ENCODE assay signal across 8 mouse cellular contexts in the genomic region with DNA sequence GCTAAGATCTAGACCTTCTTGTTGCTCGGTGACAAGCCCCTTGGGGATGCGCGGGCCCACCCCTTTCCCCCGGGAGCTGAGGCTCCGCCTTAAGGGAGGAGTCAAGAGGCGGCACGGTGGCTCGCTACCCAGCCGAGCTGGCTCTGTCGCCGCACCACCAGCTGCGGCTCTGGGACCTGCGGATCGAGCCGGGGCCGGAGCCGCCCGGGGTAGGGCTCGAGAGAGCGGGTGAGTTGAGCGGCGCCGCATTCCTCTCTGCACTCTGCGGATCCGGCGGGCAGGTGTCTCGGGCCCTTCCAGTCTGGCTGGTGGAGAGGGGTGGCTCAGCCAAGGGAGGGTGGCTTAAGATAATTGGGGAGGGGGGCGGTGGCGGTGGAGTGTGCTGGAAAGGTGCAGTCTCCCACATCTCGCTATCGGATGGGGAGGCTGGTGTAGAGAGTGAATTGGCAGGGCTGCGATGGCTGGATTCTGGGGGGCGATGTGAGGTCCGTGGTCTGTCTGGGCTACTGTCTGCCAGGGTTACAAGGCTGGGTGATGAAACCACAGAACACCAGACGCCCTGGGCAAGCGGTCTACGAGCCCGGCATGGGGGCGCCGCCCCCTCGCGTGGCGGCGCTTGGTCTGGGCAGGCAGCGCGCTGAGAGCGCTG. TPM values are rescaled to one million over a fixed set of nuclear protein-coding genes. Genes with fewer than 3 reads are reported as not detected.
DNase-seq lines count a peak whose midpoint lies in the region; ATAC-seq and TF ChIP-seq lines count a peak whose summit lies in the region.

No protein-coding gene starts in this region.

- WGBS in hindbrain, embryonic 16.5 days = under 1% methylated on average over 46 of the region's 47 CpGs

- peak overlapping the region; percentile 59 for H3K27ac ChIP-seq in brown adipose tissue, adult 24 weeks (replicated peaks; ENCODE audit: low read depth, low read length)
- H3K27ac ChIP-seq in hindbrain, embryonic 16.5 days (ENCODE audit: low read depth, low read length) = peak overlapping the region; percentile 76

- peaks cover 29% of the 10 kb centered on the region for H3K4me1 ChIP-seq in E14TG2a.4 (replicated peaks; ENCODE audit: low read depth, low read length)
- peaks cover 5% of the 10 kb centered on the region for H3K4me1 ChIP-seq in brown adipose tissue, adult 24 weeks (ENCODE audit: control insufficient read depth, insufficient read depth, insufficient read length, low read length)
- H3K4me1 ChIP-seq in hindbrain, embryonic 16.5 days (ENCODE audit: control insufficient read depth, insufficient read depth, low read depth, low read length) = peaks cover 12% of the 10 kb centered on the region

- H3K36me3 ChIP-seq in E14TG2a.4 (ENCODE audit: insufficient read depth, low read length) = no peaks in the 10 kb centered on the region
- no peaks in the 10 kb centered on the region for H3K36me3 ChIP-seq in hindbrain, embryonic 16.5 days (ENCODE audit: control insufficient read depth, insufficient read depth, low read length)

- DNase-seq in frontal cortex, postnatal 25 days (ENCODE audit: low spot score in 2 of 2) = peak; percentile 47 to 67
- peak; percentile 80 to 81 for DNase-seq in left cerebral cortex, adult 18-20 months (ENCODE audit: low spot score in 2 of 2)
- DNase-seq in lung, postnatal 36 days = peak; percentile 70
- DNase-seq in right cerebral cortex, adult 2 months (ENCODE audit: low spot score in 2 of 2) = peak; percentile 74 to 77
- DNase-seq in adipocyte (ENCODE audit: low spot score) = no peak

- no peaks in the 10 kb centered on the region for H3K9me3 ChIP-seq in E14TG2a.4 (ENCODE audit: low read length)
- H3K9me3 ChIP-seq in hindbrain, embryonic 16.5 days (ENCODE audit: control insufficient read depth, low read length) = no peaks in the 10 kb centered on the region

- ATAC-seq in hindbrain, embryonic 16.5 days = peak; percentile 81

- peak overlapping the region; percentile 87 for H3K9ac ChIP-seq in hindbrain, embryonic 16.5 days (ENCODE audit: low read depth, low read length)

- peak overlapping the region; percentile 86 for H3K4me3 ChIP-seq in E14TG2a.4 (replicated peaks; ENCODE audit: low read length)
- peak overlapping the region; percentile 83 for H3K4me3 ChIP-seq in brown adipose tissue, adult 24 weeks (ENCODE audit: insufficient read depth, low read depth, low read length)
- H3K4me3 ChIP-seq in hindbrain, embryonic 16.5 days (ENCODE audit: low read length) = peak overlapping the region; percentile 75

- TF ChIP-seq CTCF in E14TG2a.4 (conservative IDR thresholded peaks at IDR 0.05; ENCODE audit: low read length) = no peak

- H3K27me3 ChIP-seq in E14TG2a.4 (ENCODE audit: insufficient read depth, low read length) = peaks cover 72% of the 10 kb centered on the region
- H3K27me3 ChIP-seq in hindbrain, embryonic 16.5 days (replicated peaks; ENCODE audit: control insufficient read depth, insufficient read depth, low read length) = no peaks in the 10 kb centered on the region

- peak overlapping the region; percentile 94 for H3K4me2 ChIP-seq in hindbrain, embryonic 16.5 days (ENCODE audit: low read length)

RNA-seq across cellular contexts. Expression of a gene that starts 1.9 kb away (rescaled TPM):
- polyA plus RNA-seq in brown adipose tissue, adult 24 weeks (2012; ENCODE audit: insufficient read depth, insufficient read length, missing spikeins) = 1.1 and 2.3 TPM in 2 replicates
- polyA plus RNA-seq in hindbrain, embryonic 16.5 days (2015; fragmentation: Nextera tagmentation; extraction: Ambion mirVana) = 26.4 and 27.2 TPM in 2 replicates
- 100 to 1,000 TPM; 124 to 132 TPM for total RNA-seq in left cerebral cortex, adult 18-20 months (2021)

RNA-seq across cellular contexts. Expression of a gene that starts 42.5 kb away (rescaled TPM):
- polyA plus RNA-seq in brown adipose tissue, adult 24 weeks (2012; ENCODE audit: insufficient read depth, insufficient read length, missing spikeins) = 3.5 and 3.9 TPM in 2 replicates
- polyA plus RNA-seq in hindbrain, embryonic 16.5 days (2015; fragmentation: Nextera tagmentation; extraction: Ambion mirVana) = 6.2 and 12.0 TPM in 2 replicates
- 10 to 100 TPM; 11.3 to 12.1 TPM for total RNA-seq in left cerebral cortex, adult 18-20 months (2021)

RNA-seq across cellular contexts. Expression of a gene that starts 56.6 kb away (rescaled TPM):
- not detected in 2 replicates for polyA plus RNA-seq in brown adipose tissue, adult 24 weeks (2012; ENCODE audit: insufficient read depth, insufficient read length, missing spikeins)
- 10.4 and 15.0 TPM in 2 replicates for polyA plus RNA-seq in hindbrain, embryonic 16.5 days (2015; fragmentation: Nextera tagmentation; extraction: Ambion mirVana)
- 100 to 1,000 TPM in 1 of 2 experiments, 10 to 100 TPM in 1; 99.3 to 102 TPM for total RNA-seq in left cerebral cortex, adult 18-20 months (2021)

Comparison
In these comparisons a context has a peak if more than half of its experiments do, and no peak if none do; other contexts are left out.
1. RNA of a gene that starts 56.6 kb away (polyA plus RNA-seq): 10.4 to 15.0 TPM in hindbrain, embryonic 16.5 days; not detected in brown adipose tissue, adult 24 weeks; every median in the first group is over 10 times any median in the second.
2. Peak in every context shown above with its lines, with median percentiles within 50 percentile points of each other: H3K4me3 ChIP-seq.